Mouse (Mus musculus): ENCODE measurements around the gene Acer3.

Acer3 gene

GRCm38 (mm10) chr7:98332678-98333397 lies 11.8 kb upstream of the Acer3 start:
- DNase-seq (ENCODE audit: low spot score), result no peak

DNA sequence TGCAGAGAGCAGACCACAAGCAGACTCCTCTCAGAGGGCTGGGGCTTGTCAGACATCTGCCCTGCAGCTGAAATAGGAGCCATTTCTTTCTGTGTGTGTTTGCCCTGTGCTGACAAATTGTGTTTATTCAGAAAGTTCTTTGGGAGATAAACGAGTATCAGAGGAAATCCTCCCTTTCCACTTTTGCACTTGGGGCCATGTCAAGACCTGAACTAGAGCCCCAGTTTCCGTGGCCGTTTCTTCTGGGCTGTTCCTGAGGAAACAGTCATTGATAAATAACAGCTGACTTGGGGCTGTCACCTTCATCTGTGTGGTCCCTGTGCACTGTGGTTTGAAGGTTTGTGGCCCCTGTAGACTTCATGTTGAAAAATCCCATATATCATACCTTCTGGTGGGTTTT lies 10.9 kb upstream of the Acer3 start:
- DNase-seq (ENCODE audit: low spot score), result no peak

DNA sequence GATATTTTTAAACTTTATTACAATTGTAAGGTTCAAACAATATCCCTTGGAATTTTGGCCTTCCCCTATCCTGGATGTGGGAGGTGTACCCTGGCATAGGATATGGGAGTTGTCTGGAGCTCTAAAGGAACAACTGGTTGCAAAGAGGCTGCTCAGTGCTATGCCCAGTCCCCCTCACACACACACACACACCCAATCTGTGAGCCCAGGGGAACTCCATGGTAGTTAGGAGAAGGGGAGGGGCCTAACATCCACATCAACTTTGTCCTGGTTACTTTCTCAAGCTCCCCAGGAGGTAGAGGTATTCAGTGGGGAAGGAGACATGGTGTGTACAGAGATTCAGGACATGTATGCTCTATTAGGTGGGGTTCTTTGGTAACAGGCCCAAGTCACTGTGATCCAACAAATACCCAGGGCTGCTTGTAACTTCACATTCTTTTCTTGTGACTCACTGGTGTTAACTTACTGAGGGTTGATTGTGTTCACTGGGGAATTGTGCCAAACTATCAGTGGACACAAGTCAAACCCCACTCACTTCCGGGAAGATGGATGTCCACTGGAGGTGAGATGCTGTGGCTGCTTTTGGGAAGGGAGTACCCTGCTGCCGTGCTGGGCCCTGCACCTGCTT lies 9.5 kb upstream of the Acer3 start:
- DNase-seq (ENCODE audit: low spot score), result no peak

GRCm38 (mm10) chr7:98329651-98330374 lies 8.8 kb upstream of the Acer3 start:
- DNase-seq (ENCODE audit: low spot score), result no peak

GRCm38 (mm10) chr7:98328311-98328710 lies 7.3 kb upstream of the Acer3 start:
- DNase-seq (ENCODE audit: low spot score), result no peak

DNA sequence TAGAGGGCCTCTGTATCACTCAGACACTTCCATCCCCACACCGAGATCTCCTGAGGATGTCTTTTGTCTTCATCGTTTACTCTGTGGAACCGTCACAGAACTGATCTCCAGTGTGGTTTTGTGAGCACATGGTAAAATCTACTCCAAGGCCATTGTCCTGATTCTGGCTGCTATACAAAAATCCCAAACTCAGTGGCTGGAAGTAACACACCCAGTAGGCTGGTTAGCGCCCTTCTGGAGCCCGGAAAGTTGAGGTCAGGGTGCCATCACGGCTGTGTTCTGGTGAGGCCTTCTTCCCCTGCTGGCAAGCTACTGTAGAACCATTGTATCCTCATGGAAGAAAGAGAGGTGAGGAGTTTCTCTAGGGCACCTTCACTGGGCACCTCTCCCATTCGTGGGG lies 5.0 kb upstream of the Acer3 start:
- no peak for DNase-seq (ENCODE audit: low spot score)

DNA sequence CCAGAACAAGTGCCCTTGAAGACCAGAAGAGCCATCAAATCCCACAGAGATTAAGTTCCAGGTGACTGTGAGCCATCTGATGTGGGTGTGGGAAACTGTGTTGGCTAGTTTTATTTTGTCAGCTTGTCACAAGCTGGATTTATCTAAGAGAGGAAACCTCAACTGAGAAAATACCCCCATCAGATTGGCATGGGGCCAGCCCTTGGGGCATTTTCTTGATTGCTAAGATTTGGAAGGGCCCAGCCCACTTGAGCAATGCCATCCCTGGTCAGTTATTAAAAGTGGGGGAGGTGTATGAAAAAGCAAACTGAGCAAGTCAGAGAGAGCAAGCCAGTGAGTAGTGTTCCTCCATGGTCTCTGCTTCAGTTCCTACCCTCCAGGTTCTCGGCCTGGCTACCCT lies 3.2 kb upstream of the Acer3 start:
- no peak for DNase-seq (ENCODE audit: low spot score)

- no peak for DNase-seq (ENCODE audit: low spot score)
Measured at GRCm38 (mm10) chr7:98323288-98324019, 2.4 kb upstream of the Acer3 start.

GRCm38 (mm10) chr7:98322415-98322814 lies 1.4 kb upstream of the Acer3 start:
- no peak for DNase-seq (ENCODE audit: low spot score)

- DNase-seq (ENCODE audit: low spot score), result no peak
Measured at GRCm38 (mm10) chr7:98320006-98320556, 927 bp downstream of the Acer3 start.

- DNase-seq (ENCODE audit: low spot score), result peak; percentile 83
Measured at GRCm38 (mm10) chr7:98316568-98316967, 4.4 kb downstream of the Acer3 start.

DNA sequence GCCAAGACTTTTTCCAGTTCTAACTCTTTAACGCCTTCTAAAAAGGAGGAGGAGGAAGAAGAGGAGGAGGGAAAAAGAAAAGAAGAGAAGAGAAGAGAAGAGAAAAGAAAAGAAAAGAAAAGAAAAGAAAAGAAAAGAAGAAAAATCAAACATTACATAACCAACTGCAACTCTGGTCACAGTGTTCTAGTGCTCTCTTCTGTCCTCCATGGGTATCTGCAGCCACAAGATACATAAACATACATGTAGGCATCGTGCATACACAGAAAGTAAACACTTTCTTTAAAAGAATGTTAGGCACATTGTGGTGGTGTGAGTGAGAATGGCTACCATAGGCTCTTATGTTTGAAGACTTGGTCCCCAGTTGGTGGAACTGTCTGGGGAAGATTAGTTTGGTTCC lies 5.9 kb downstream of the Acer3 start:
- no peak for DNase-seq (ENCODE audit: low spot score)

- peak; percentile 42 for DNase-seq (ENCODE audit: low spot score)
Measured at GRCm38 (mm10) chr7:98312185-98312920, 8.7 kb downstream of the Acer3 start.

- no peak for DNase-seq (ENCODE audit: low spot score)
Measured at GRCm38 (mm10) chr7:98310266-98310665, 10.7 kb downstream of the Acer3 start.

GRCm38 (mm10) chr7:98309219-98310030 lies 11.6 kb downstream of the Acer3 start:
- peak; percentile 92 for DNase-seq (ENCODE audit: low spot score)

DNA sequence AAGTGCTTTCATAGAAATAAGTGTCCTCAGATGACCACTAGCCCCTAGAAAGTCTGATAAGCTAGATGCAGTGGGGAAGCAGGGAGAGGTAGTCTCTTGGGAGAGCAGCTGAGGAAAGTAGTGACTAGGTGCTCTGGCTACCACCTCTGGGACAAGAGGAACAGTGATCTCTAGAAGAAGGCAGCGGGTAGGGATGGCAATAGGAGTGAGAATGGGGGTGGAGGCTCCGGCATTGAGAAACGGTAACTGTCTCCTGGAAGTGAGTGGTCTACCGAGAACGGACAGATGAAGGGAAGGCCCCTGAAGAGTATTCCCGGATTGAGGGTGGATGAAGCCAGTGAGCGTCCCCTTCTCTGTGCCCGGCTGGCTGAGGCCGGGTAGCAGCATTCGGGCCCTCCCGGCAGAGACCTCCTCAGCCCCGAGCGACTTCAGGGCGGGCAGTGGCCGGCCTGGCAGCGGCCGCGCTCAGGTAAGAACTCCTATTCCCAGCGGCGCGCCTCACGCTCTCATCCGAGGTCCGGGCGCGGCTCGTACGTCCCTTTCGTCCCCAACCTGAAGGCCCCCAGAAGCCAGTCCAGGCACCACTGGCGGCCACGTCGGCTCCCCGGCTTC lies 12.3 kb downstream of the Acer3 start:
- peak; percentile 33 for DNase-seq (ENCODE audit: low spot score)

- peak; percentile 49 for DNase-seq (ENCODE audit: low spot score)
Measured at GRCm38 (mm10) chr7:98307921-98308606, 12.9 kb downstream of the Acer3 start.

- DNase-seq (ENCODE audit: low spot score), result no peak
Measured at GRCm38 (mm10) chr7:98307411-98307810, 13.6 kb downstream of the Acer3 start.

GRCm38 (mm10) chr7:98292901-98293300 lies 28.1 kb downstream of the Acer3 start:
- no peak for DNase-seq (ENCODE audit: low spot score)

DNA sequence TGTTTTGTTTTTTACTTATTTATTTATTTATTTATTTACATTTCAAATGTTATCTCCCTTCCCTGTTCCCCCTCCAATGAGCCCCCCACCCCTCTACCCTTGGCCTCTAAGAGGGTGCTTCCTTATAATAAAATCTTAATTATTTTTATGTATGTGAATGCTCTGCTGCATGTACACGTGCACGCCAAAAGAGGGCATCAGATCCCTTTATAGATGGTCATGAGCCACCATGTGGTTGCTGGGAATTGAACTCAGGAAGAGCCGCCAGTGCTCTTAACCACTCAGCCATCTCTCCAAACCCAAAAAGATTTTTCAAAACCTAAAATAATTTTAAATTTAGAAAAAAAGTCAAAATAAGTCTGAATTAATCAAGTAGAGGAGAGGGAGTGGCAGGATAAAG lies 31.4 kb downstream of the Acer3 start:
- DNase-seq (ENCODE audit: low spot score), result no peak

Measured in adipocyte (in vitro differentiated cells).